Mouse (Mus musculus): ENCODE results near the gene Gm7073. TPM values are rescaled to one million over a fixed set of nuclear protein-coding genes. Genes with fewer than 3 reads are reported as not detected.

Gm7073 gene
- polyA plus RNA-seq (2021; fragmentation: Nextera tagmentation) = not detected in 2 replicates
- long read RNA-seq, experiment 1 = 0 reads
- long read RNA-seq, experiment 2 = 0 reads

GRCm38 (mm10) chrX:60539149-60539548 is at the start of gene Gm7073:
TSS of gene Gm7073 (minus strand) at chrX:60539249.

Small RNA genes lying within 50 kb of the gene (microRNA-seq; reads per million reads assigned to microRNA genes)
- gene Mir505 = 161 reads per million, percentile 63 among the genes with 10 or more reads in this experiment

Other genes with a start within 250 kb of the Gm7073 start
- 0.87 and 1.3 TPM in 2 replicates for gene Atp11c, start 53.4 kb upstream of the Gm7073 start, polyA plus RNA-seq (2021; fragmentation: Nextera tagmentation)

Data from layer of hippocampus, adult 6 months (tissue).